Mouse (Mus musculus) cerebellum, adult 18-20 months (tissue): ENCODE data around the gene Rasgrp2.

ENCODE experiments used
- DNase-seq, 2 experiments: peaks; one replicate each; pipeline ENCODE4 v3.0.0; 2021

Gene Rasgrp2

DNA sequence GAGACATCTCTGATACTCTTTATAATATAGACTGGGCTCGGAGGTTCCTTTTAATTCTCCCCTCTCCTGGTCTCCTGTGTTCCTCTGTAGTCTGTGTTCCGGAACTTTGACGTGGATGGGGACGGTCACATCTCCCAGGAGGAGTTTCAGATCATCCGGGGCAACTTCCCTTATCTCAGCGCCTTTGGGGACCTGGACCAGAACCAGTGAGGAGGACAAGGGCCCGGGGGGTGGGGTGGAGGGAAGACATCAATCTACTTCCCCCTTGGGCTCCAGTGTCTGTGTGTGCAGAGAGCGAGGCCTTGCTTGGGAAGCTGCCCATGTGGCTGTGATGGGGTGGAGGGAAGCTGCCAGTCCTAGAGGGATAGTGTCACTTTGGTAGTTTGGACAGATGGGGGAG, 9.6 kb downstream of the Rasgrp2 start:
- DNase-seq, result no peak

- no peak for DNase-seq
These were observed 10.0 kb downstream of the Rasgrp2 start for GRCm38 (mm10) chr19:6409176-6409575.

- DNase-seq, result no peak
These were observed 10.8 kb downstream of the Rasgrp2 start for GRCm38 (mm10) chr19:6409936-6410335.

DNA sequence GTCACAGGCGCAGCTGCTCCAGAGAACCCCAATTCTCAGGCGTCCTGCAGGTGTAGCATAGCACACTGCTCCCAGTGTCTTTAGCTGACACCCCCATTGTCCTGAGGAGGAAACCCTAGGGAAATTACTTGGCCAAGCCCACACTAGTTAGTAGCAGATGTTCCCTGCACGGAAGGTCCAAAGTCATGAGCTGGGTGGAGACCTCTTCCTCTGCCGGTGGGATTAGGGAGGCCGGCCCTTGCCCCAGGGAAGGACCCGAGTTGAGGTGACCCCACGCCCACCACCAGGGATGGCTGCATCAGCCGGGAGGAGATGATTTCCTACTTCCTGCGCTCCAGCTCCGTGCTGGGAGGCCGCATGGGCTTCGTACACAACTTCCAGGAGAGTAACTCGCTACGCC, 13.7 kb downstream of the Rasgrp2 start:
- DNase-seq, result no peak

- DNase-seq, result no peak
These were observed 16.3 kb downstream of the Rasgrp2 start for GRCm38 (mm10) chr19:6415454-6415853.

- no peak for DNase-seq
These were observed 17.1 kb downstream of the Rasgrp2 start for GRCm38 (mm10) chr19:6416124-6416770.

DNA sequence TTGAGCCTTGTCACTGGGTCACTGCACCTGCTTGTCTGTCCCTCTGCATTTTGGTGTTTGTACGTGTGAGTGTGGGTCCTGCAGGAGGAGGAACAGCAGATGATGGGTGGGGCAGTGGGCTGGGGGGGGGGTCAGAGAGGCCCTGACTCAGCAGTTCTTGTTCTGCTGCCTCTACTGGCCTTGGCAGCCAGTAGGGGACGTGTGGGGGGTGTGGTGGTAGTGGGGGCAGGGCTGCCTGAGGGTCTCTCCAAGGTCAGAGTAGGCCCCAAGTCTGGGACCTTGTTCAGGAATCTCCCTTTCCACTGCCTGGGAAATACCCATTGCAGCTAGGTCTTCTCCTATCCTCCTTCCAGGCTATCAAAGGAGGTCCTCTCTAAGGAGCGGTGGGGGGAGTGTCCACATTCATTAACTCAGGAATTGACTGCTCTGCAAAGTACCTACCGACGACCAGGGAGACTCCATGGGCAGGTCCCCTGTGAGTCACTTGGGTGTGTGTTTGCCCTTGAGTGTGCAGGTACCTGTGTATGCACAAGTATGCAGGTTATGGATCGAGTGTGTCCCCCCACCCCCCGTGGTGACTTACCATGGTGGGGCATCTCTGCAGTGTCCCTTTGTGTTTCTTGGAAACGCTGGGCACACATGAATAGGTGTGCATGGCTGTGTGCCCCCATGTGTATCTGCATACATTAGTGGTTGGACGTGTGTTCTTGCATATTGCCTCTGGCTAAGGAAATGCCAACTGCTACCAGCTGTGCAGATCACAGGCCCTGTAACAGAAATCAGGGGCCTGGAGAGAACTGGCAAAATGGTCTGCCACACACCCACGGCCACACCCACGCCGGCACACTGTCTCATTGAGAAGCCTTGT, 18.0 kb downstream of the Rasgrp2 start:
- DNase-seq, result no peak

- peak; percentile 96 to 98 for DNase-seq
These were observed 19.2 kb downstream of the Rasgrp2 start, which contains the start of gene Nrxn2 for GRCm38 (mm10) chr19:6418233-6418879. Nrxn2 (plus strand) TSS chr19:6418731.

DNA sequence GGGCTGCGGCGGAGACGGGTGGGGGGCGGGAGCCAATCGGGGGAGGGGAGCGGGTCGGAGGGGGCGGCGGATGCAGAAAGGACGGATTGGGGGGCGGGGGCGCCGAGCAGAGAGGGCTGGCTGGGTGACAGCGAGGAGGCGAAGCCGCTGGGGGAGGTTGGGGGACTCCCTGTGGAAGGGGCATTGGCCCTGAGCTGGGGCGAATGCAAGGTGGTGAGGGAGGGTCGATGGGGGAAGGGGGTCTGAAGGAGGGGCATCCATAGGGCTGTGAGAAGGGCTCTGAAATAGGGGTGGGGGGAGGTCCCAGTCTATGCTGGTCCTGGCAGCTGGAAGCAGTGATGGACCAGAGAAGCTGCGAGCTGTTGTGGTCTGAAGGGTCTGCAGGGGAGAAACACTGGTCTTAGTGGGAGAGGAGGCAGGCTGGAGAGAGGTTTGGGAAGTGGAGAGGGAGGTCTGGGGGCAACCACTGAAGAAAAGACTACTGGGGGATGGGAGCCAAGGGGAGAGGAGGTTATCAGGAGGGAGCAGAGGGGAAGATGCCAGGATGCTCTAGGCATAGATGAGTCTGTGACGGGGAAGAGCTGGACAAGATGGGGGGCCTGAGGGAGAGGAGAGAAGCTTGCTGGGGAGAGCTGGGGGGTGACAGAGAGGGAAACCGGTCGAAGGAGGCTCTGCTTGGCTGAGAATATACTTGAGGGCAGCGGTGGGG, 20.0 kb downstream of the Rasgrp2 start:
- peak in 1 of 2 experiments; percentile 47 for DNase-seq

DNA sequence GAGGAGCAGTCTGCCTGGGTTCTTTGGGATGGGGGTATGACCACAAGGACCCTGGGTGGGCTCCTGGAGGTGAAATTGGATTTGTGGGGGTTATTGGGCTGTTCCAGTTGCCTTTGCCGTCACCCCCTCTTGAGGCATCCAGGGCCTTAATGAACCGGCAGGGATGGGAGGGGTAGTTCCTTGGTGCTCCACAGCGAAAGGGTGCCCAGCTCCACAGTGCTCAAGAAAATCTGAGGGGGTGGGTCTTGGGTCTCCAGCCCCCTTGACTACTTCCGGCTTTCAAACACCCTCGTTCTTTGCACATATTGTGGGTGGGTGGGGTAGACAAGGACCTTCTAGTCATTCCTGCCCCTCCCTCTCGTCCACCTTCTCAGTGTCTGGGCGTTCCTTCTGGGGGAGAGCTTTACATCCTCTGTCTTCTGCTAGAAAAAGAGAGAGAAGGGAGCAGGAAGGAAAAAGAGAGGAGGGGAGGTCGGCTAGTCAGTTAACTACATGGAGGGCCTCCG, 20.7 kb downstream of the Rasgrp2 start:
- DNase-seq, result no peak

DNA sequence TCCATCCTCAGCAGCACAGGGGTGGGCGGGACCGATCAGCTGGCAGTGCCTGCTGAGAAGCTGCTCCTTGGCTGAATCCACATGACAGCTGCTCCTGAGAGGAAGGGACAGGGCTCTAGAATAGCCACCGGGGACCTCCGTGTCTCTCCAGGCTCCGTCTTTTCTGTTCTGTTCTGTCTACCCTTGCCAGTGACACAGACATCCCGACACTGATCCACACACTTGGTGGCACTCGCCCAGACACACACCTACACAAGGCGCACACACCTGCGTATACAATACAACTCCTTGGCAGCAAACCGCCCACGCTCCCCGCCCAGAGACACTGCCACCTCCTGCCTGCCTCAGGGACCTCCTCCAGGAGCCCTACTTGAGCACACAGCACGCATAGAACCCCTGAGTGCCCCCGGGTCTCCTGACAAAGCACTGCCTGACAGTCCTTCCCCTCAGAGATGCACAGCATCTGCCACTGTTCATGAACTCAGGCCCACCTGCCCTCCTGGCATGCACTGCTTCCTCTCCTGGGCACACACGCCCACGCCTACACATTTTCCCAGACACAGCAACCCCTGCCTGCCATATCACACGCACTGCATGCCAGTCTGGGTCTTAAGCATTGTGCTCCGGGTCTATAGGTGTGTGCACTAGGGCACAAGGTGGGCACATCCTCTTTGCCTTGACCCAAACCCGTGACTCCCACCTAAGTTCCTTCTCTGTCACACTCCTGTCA, 21.5 kb downstream of the Rasgrp2 start:
- DNase-seq, result peak; percentile 66 to 74

DNA sequence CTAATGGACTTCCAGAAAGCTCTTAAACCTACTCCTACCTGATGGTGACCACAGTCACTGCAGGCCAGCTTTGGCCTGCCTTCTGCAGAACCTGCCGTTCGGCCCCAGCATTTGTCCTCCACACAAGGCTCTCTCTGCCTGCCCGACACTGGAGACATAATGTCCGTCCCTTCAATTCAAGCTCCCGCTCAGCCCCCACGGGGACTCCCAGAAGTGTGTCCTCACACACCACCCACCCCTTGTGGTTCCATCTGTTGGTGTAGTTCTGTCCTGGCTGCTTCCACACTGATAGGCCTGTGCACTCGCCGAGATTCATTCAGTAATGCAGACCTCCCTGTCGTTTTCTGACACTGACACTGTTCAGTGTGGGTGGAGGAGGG, 22.1 kb downstream of the Rasgrp2 start:
- peak; percentile 47 to 52 for DNase-seq

DNA sequence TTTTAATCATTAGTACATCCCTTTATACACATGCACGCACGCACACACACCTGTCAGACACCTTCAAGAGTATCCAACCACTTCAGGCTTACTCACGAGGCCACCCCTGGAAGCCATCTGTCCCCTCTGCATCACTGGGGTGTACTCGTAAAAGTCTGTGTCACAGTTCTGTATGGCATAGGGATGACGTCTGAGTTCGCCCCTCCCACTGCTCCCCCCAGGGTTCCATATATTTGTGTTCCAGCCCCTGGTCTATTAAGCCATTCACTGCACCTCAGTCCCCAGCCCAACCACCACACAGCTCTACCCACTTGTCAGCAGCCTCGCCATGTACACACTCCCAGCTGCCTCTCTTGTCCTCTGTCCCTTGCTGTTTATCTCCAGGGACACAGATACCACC, 22.9 kb downstream of the Rasgrp2 start:
- DNase-seq, result no peak

DNA sequence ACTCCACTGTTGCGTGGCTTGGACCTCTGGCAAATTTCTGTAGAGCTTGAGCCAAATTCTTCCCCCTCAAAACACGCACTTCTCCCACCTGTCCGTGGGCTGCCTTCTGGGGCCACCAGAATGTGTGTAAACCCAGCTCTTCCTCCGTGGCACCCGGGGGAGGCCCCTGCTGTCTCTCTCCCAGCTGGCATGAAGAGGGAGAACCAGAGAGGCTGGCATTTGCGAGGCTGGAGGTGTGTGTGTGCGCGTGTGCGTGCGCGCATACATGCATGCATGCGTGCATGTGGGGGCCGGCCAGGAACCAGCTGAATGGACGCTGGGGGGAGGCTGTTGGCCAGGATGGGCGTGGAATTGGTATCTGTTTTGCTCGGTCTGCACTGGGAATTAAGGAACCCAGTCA, 24.1 kb downstream of the Rasgrp2 start:
- DNase-seq, result peak; percentile 37 to 47

GRCm38 (mm10) chr19:6424137-6424881, 25.2 kb downstream of the Rasgrp2 start:
- DNase-seq, result peak in 1 of 2 experiments; percentile 55

- DNase-seq, result no peak
These were observed 26.5 kb downstream of the Rasgrp2 start for GRCm38 (mm10) chr19:6425595-6425994.

GRCm38 (mm10) chr19:6426703-6427500, 27.8 kb downstream of the Rasgrp2 start:
- DNase-seq, result peak; percentile 62 to 79

- DNase-seq, result no peak
These were observed 28.7 kb downstream of the Rasgrp2 start for GRCm38 (mm10) chr19:6427653-6428434.

GRCm38 (mm10) chr19:6428501-6429200, 29.5 kb downstream of the Rasgrp2 start:
- DNase-seq, result no peak
